Mouse (Mus musculus) lung, postnatal 10 days (tissue): ENCODE results near the gene Id1.
A peak's percentile ranks its signal among the peaks of the same experiment; 100 is the strongest.

Experiments
- DNase-seq: peaks from one replicate; pipeline ENCODE4 v3.0.0; 2021

Gene Id1

DNA sequence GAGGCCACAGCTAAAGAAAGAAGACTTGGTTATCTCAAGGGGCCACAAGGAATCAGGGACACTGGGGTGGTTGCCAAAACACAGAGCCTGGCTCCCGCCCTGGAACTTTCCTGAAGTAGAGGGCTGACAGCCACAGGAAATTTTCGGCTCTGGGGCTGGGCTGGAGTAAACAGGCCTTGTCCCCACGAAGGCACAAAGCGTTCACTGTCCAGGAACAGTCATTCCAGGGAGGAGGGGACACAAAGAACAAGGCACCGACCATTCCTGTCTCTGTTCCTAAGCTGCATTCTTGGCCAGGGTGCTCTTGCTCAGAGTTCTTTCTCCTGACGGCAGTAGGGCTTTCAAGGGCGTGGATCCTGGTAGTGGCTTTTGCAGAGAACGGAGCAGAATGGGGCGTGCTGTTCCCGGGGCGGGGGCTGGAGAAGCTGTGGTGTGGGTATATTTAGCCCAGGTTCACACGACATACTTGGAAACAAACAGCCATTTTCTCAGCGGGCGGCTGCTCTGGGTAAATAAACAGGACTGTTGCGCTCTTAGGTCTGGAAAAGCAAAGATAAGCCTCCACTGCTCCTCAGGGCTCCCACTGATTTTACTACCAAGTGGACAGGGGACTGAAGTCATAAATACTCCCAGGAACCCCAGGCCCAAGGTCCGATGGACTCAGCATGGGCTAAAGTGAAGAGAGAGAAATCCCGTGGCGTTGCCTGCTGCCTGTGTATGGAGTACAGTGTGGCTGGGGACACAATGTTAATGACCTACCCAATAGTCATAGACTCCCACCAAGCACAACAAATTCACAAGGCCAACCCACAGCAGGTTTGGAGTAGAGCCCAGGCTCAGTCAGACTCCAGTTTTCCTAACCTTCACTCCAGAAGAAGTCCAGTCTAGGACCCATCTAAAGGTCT, 49.6 kb downstream of the Id1 start:
- peak; percentile 92 for DNase-seq
